Mouse (Mus musculus) frontal cortex, adult 2 months (tissue): ENCODE measurements at regions not wholly inside any gene's neighbourhood (a gene's known extent, or its start where the extent isn't known, plus 50 kb on each side); places are given as distances from the start of the nearest gene placed in this dataset.

Source experiments
- DNase-seq, 2 experiments: peaks; one replicate each; pipeline ENCODE4 v3.0.0; 2022; ENCODE audit warnings: low spot score in 1 of 2; ENCODE audit errors: extremely low spot score in 1 of 2

- DNase-seq, result no peak
These were observed 1501.6 kb downstream of the Slc22a22 start for GRCm38 (mm10) chr15:55975843-55976242.

GRCm38 (mm10) chr15:55966780-55967179, 1510.6 kb downstream of the Slc22a22 start:
- no peak for DNase-seq

GRCm38 (mm10) chr15:55965296-55965695, 1512.1 kb downstream of the Slc22a22 start:
- no peak for DNase-seq

- no peak for DNase-seq
These were observed 1515.3 kb downstream of the Slc22a22 start for GRCm38 (mm10) chr15:55962093-55962492.
